Mouse (Mus musculus) cerebellum, adult 2 months (tissue): Measurements from ENCODE around the gene Pecam1.

Experiments
- CTCF ChIP-seq: fragments of 200-500 bp; IDR thresholded peaks from 2 replicates; pipeline ENCODE4 v1.5.1; 2011; ENCODE audit warnings: low read depth, mild to moderate bottlenecking, control low read depth, low read length, moderate library complexity, borderline replicate concordance; ENCODE audit not compliant: insufficient read depth
- POLR2A ChIP-seq: fragments of 200-500 bp; IDR thresholded peaks from 2 replicates; pipeline ENCODE4 v1.6.1; 2011; ENCODE audit warnings: low read length, control low read depth, borderline replicate concordance; ENCODE audit not compliant: insufficient read depth

DNA sequence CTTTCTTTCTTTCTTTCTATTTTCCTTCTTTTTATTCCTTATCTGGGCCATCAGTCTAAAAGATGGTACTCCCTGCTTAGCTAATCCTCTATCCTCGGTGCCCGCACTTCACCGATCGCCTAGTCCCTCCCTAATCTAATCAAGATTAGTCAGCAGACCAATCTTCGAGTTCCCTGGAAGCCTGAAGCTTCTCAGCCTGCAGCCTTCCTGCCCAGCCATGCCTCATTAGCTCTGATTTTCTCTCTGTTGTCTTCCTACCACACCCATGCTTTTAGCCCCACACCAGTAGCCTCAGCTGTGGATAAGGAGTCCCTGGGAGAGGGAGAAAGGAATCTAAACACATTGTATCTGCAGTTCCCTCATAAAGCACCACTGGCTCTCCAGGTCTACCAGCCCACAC, 5.2 kb upstream of the Pecam1 start:
- no peak for TF ChIP-seq CTCF
- TF ChIP-seq POLR2A: no peak
